Mouse (Mus musculus): ENCODE results near the gene Ppp4r3a. TPM values are rescaled to one million over a fixed set of nuclear protein-coding genes. Genes with fewer than 3 reads are reported as not detected.
"Not testable (repeated sequence)": the region's sequence is repeated elsewhere in the genome, so short reads cannot be mapped to it uniquely, and the experiment has no call there.

The Ppp4r3a gene
- polyA plus RNA-seq, 1 experiment = 6.6 TPM

DNA sequence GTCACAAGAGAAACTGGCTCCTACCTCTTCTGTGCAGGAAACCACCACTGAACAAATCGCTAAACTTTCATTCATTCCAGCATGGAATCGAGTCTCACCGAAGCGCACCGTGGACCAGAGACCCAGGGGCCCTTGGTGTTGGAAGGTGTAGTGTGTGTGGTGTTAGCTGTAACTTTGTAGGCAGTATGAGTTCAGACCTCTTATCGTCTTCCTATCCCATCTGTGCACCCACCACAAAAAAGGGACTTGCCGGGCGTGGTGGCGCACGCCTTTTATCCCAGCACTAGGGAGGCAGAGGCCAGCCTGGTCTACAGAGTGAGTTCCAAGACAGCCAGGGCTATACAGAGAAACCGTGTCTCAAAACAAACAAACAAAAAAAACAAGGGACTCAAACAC lies 68.3 kb downstream of the Ppp4r3a start:
- DNase-seq (ENCODE audit: low read depth, low spot score) = no peak
- 48% methylated on average over 11 of the region's 11 CpGs for WGBS

DNA sequence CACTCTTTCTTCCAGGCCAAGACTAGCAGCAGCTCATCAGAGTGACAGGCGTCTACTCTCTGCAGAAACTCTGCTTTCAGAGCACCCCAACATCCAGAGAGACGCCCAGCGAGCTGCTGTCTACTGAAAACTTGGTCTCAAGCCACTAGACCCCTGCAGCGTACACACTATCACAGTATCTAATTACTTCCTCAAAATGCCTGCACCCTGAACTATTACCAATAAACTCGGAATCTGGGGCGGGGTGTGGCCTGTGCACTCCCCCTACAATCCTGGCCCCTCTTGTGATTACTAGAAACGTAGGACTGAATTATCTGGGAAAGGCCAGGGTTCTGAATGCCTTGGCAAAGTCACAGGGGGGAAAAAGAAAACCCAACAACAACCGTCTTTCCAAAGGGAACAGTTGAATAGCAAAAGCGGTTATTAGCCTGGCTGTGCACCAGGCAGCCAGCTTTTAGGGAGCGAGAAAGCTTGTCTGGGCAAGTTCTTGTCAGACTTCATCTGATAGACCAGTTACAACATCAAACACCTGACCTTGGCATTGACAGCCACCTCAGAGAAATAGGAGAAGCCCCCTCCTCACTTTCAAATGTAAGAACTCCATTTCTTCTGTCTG lies 68.8 kb downstream of the Ppp4r3a start:
- WGBS = 23% methylated on average over 10 of the region's 10 CpGs
- no peak for DNase-seq (ENCODE audit: low read depth, low spot score)

DNA sequence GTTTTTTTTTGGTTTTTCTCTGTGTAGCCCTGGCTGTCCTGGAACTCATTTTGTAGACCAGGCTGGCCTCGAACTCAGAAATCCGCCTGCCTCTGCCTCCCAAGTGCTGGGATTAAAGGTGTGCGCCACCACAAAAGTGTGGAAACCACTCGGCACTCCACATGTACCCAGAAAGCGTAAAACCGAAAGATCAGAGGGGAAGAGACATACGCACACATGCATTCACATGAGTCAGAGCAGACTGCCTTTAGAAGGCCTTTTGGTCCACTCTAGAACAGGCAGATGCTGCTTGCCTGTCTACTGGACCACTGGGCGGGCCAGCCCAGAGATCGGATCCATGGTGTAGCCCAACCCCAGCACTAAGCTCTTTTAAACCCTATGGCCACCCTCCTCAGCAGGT lies 69.8 kb downstream of the Ppp4r3a start:
- DNase-seq (ENCODE audit: low read depth, low spot score) = not testable (repeated sequence)

DNA sequence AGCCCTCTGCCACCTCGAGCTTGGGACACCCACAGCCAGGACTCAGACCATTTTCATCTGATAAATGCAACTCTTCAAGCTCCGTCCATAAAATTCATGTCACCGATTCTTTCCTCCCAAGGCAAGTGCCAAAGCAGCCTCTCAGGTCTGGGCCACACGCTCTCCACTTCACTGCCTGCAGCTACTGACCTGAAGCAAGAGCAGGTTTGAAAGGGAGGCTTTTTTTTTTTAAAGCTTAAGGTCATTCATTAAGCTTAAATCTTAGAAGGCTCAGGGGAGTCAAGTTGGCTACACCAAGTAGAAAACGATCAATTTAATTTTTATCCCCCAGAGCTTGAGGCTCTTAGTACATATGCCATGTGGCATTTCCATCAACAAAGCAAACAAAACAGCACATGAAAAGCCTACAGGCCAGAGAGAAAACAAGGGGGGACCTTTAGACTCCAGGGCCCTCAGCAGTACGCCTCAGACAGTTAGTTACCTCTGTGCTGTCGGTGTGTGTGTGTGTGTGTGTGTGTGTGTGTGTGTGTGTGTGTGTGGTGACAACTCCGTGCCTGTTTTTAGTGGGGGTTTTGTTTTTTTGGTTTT lies 70.3 kb downstream of the Ppp4r3a start:
- 56% methylated on average over 8 of the region's 8 CpGs for WGBS
- no peak for DNase-seq (ENCODE audit: low read depth, low spot score)

More for the DNA sequence above, 69.8 kb downstream of the Ppp4r3a start:
- WGBS = 89% methylated on average over 9 of the region's 9 CpGs

DNA sequence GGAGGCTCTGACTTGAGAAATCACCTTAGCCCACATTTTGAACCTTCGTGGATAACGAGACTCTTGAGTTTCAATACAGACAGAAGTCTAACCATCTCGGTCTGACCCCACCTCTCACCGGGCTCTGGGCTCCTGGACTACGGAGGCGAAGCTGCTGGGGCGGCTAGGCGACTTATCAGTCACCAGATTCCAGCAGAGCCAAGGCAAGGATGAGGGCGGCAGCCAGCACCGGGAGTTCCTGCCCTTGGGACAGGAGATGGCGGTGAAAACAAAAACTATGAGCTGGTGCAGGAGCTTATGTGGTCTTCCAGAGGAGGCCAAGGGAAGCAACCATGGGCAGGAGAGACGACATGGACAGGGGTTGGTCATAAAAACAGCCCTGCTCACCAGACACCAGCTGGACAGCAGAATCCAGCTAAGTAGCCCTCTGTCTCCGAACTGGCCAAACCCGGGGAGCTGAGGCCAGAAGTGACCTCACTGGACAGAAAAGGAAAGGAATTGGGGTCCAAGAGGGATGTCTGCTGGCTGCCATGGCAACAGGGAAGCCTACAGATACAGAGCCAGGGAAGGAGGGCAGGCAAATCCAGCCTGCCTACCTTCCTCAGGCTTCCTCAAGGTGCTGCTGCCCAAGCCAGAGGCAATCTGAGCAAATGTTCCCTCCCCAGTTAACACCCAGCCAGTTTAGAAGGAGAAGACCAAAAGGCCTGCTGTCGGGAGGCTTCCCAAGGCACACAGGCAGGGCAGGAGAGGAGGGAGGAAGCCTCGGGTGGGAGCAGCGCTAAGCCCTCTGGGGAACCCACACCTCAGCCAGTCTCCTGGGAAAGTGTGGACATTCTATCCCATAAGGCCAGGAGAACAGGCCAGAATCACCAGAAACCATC lies 71.1 kb downstream of the Ppp4r3a start:
- WGBS = 57% methylated on average over 17 of the region's 17 CpGs
- no peak for DNase-seq (ENCODE audit: low read depth, low spot score)

DNA sequence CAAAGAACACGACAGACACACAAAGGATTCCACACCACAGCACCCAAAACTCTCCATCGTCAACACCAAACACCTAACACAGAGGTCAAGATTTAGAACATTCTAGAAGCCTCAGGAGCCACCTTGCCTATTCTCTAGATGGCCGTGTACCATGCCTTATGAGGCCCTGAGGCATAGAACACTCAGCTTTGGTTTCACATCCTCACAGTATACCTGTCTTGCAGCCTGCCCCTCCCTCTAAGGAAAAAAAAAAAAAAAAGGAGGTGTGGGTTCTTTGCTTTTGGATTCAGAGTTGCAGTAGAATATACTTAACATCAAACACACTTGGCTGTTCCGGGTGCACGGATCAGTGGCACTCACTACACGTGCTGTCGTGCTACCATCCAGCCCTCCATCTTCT lies 72.5 kb downstream of the Ppp4r3a start:
- no peak for DNase-seq (ENCODE audit: low read depth, low spot score)
- 49% methylated on average over 7 of the region's 7 CpGs for WGBS

DNA sequence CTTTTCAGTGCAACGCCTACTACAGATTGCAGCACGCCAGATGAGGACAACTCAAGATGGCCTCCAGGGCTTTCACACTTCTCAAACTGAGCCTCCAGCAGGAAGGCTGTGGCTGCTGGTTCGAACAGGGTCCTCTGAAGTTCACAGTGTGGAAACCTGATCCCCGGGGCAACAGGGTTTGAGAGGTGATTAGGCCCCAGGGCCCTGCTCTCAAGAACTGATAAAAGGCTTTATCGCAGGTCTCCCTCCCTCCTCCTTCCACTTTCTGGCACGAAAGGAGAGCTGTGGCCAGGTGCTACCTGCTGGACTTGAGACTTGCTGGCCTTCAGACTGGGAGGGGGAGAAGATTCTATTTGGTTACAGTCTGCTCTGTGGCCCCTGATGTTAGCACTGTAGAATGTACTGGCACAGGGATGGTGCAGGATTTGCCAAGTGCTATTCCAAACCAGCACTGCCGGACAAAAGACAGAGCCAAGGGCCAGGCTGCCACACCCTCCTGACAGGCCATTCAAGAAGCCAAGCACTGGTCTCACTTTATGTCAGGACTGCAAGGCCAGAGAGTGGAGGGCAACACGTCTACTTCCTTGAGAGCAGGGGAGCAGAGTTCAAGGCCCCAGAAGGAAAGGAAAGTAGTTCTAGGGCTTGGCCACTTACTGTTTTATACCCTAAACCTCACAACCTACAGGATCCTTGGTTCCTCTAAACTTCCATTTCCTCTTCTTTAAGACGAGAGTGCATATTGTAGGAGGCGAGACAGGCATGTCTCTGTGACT lies 73.2 kb downstream of the Ppp4r3a start:
- no peak for DNase-seq (ENCODE audit: low read depth, low spot score)
- WGBS = 34% methylated on average over 10 of the region's 10 CpGs

DNA sequence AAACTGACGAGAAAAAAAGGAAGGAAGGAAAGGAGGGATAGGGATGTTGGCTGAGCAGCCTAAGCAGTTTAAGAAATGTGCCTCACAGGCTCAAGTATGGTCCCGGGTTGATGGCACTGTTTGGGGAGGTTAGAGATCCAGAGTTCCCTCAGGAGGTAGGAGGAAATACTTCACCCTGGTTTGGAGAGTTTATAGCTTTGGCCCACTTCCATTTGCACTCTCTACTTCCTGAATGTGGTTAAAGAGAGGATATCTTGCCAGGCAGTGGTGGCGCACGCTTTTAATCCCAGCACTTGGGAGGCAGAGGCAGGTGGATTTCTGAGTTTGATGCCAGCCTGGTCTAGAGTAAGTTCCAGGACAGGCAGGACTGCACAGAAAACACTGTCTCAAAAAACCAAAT lies 74.3 kb downstream of the Ppp4r3a start:
- no peak for DNase-seq (ENCODE audit: low read depth, low spot score)
- WGBS = 42% methylated on average over 4 of the region's 4 CpGs

DNA sequence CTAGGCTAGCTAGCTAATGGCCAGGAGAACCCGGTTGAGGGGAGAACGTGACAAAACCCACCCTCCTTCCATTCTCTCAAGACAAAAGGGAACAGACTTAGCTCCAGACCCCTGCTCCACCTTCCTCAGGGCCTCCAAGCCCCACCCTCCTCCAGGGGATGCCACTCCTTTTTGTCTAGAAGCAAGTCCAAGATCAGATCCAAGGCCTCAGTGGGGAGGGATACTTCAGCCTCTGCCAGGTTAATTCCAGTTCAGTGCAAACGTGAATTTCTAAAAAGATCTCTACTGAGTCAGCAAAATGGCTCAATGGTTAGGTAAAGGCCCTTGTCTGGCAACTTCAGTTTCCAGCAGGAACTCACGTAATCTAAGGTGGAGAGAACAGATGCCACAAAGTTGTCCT lies 74.9 kb downstream of the Ppp4r3a start:
- no peak for DNase-seq (ENCODE audit: low read depth, low spot score)
- WGBS = 76% methylated on average over 4 of the region's 4 CpGs

DNA sequence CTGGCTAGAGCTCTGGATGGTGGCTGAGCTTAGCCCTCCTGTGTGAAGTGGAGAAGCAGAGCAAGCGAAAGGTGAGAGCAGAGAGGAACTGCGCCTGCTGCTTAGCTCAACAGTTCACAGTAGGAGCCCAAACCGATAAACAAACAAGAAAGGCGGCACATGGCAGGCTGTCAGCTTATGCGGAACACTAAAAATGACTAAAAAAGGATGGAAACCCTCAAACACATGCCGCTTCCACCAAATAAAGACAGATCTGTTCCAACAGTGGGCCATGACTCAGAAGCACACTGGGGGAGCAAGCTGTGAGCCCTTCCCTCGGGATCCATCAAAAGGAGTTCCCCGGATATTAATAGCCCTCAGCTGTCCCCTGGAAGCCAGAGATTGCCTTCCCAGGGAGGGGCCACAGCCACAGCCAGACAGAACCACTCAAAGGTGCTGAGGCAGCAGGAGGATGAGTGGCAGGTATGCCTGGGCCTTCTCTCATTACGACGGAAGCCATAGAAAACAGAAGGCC lies 75.5 kb downstream of the Ppp4r3a start:
- DNase-seq (ENCODE audit: low read depth, low spot score) = no peak
- 63% methylated on average over 10 of the region's 10 CpGs for WGBS

DNA sequence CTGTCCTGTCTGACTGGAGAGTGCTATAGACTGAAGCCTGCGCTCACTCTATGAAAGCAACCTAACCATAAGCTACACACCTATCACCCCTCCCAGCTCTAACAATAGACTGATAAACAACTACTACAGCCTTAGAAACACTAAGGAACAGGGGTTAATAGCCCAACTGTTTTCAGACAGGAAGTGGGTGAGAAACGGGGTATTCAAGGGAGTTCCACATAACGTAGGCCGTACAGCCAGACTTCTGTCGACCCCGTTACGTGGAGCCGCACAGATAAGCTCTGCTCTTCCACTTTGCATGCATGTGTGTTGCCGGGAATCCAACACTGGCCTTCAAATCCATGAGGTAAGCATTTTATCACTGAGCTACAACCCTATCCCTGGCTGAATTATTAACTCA lies 76.1 kb downstream of the Ppp4r3a start:
- DNase-seq (ENCODE audit: low read depth, low spot score) = no peak
- 77% methylated on average over 9 of the region's 9 CpGs for WGBS

DNA sequence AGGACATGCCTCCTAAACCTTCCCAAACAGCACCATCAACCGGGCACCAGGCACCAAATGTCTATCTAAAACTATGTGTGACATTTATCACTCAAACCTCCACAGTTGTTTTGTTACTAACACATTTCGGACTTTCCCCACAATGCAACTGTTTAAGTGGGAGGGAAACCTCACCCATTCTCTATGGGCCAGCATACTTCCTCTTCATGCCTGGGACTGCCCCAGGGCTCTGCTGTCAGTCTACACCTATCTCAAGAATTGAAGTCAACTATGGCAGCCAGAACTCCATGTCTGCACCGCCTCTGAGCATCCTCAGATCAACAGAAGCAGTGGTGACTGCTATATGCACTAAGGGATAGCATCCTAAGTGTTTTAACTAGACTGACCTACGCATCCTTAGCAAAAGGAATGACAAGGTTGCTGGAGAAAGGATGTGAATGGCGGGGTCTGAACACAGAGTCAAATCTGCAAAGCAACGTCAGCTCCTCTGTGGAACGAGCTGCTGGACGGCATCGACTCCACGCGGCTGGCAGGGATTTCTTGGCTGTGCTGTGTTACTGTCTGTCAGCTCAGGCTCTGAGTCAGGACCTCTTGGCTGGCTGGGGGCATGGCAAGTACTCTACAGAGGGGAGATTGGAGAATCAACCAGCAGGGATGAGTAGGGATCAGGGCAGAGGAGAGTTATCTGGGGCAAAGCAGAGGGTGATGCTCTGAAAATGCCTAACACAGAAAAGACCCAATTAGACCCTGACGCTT lies 77.7 kb downstream of the Ppp4r3a start:
- 90% methylated on average over 12 of the region's 12 CpGs for WGBS
- DNase-seq (ENCODE audit: low read depth, low spot score) = no peak

DNA sequence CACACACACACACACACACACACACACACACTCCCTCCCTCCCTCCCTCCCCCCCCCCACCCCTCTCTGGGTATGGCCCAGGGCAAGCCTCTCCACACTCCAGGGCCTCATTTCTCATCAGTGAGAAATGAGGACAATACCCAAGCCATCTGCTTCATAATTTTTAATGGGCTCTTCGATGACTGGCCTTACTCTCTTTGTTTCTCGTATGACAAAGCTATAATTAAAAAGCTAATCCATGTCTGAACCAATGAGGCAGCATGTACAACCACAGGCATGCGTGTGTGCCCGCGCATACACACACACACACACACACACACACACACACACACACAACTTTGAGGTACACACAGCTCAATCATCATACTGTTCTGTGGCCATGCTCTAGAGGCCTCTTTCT lies 78.5 kb downstream of the Ppp4r3a start:
- no peak for DNase-seq (ENCODE audit: low read depth, low spot score)
- WGBS = 86% methylated on average over 5 of the region's 5 CpGs

DNA sequence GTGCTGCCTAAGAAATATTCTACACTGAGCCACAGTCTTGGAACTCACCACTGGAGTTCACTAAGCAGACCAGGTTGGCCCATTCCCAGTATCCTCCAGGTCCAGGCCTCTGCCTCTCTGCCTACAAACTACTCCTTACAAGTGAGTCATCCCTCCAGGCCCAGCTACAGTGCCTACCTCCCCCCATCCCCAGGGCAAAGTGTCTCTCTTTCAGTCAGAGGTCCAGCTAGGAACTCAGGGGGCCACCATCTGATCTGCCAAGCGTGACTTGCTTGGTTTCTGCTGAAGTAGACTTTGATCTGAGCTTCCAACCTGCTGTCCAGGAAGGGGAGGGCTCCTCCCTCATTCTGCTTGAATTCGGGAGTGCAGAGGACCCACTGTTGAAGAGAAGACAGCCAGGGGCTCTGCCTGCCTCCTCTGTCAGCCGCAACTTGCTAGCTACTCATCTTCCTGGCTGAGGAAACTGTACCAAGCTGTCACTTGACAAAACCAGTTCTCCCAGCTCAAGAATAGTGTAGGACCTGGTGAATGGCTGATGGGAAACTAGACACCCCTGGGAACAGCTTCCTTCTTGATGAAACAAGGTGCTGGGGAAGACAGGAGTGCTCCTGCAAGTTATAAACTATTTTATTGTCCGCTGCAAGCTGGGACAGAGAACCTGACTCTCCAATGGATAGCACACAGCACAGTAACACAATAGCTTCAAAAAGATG lies 80.5 kb downstream of the Ppp4r3a start:
- WGBS = 30% methylated on average over 4 of the region's 4 CpGs
- no peak for DNase-seq (ENCODE audit: low read depth, low spot score)

DNA sequence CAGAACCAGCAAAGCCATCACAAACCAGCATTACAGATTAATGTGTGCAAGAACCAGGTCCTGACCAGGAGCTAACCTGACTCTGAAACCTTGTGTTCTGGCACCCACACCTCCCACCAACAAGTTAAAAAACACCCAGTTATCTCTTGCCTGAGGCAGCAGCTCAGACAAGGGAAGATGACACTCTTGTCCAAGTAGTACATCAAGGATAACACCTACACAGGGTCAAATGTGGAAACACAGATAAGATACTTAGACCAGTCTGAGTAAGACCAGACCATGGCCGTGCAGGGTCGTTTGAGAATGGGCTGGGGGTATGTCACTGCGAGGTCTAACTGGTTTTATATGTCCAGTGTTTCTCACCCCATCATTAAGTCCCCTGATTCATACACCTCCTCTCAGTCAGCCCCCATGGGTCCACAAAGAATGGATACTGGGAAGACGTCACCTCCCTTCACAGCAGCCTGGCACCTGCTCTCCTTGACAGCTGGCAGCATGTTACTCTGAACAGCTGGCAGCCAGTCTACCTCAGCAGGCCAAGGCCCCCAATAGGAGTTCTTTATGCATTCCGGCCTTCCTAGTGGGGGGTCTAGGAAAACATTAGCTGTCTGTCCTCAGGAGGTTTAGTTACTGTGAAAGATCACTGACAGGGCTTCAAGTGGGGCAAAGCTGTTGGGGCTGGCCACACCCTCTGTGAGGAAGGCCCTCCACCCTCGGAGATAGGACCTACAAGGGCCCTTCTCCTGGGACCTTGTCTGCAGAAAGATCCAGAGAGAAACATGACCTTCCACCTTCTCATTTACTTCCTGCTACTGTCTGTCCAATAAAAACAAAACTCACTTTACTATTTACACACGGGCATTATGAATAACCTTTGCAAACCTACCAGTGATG lies 84.2 kb downstream of the Ppp4r3a start:
- DNase-seq (ENCODE audit: low read depth, low spot score) = no peak
- WGBS = 49% methylated on average over 7 of the region's 7 CpGs

DNA sequence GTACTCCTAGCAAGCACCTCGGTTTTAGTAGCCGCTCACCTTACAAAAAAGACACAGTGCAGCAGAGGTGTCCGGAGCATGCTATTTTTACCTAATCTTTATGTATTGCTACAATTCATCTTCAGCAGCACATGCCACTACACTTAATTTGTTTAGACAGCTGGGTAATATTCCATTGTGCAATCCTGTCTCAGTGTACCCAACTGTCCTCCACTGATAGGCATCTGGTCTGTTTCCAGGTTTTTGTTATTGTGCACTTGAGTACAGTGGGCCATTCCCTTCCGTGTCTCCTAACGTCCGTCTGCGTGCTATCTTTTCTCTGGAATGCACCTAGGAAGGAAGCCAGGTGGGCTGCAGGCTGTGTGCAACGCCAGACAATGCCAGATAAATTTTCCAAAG lies 84.9 kb downstream of the Ppp4r3a start:
- no peak for DNase-seq (ENCODE audit: low read depth, low spot score)
- 20% methylated on average over 8 of the region's 8 CpGs for WGBS

DNA sequence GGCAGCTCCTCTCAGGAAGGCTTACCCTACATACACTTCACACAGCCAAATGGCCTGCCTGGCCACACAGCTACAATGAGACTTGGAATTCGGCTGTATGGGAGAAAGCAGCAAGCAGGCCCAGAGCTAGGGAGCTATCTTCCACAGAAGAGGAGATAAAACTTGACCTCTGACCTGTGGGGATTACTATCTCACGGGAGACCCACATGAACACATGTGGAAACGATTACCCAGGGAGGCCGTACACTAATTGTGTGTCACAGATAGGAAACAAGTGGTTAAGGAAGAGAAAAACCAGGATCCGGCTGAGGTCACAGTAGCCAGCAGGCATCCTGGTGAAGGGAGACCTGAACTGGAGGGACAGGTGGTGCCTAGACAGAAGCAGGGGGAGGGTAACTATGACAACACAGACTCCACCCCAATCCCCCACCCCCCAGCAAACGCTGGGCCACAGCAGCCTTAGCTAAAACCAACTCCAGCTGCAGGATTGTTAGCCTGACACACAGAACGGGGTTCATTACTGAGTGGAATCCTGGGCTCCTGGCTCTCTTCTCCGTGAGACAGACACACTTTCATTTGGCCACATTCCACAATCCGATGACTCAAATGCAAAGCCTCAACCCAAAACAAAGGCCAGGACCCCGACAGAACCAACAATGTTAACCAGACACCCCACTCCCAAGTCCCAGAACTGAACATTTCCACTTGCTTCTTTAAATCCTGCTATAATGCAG lies 85.5 kb downstream of the Ppp4r3a start:
- DNase-seq (ENCODE audit: low read depth, low spot score) = no peak
- WGBS = 24% methylated on average over 10 of the region's 10 CpGs

All from large intestine, adult 2 months (tissue).